Mouse (Mus musculus) CH12.LX (cell line): ENCODE results near the gene Hdac4. TPM values are rescaled to one million over a fixed set of nuclear protein-coding genes. Genes with fewer than 3 reads are reported as not detected.

Experiments used
- DNase-seq: peaks from one replicate; pipeline ENCODE4 v3.0.0-alpha.2; 2013; ENCODE audit errors: extremely low read depth
- H3K27ac ChIP-seq: 2 replicates; pipeline ENCODE4 v1.5.1; 2012; ENCODE audit warnings: low read depth, mild to moderate bottlenecking, control low read depth, moderate library complexity; ENCODE audit not compliant: insufficient read depth
- H3K27me3 ChIP-seq: replicated peaks from 2 replicates; pipeline ENCODE3; 2012; ENCODE audit warnings: inconsistent platforms
- H3K36me3 ChIP-seq, 2 experiments: replicated peaks in 1 of 2; 2 replicates each; pipeline versions ENCODE3 to v1.6.1; 2012; ENCODE audit warnings: inconsistent platforms in 1 of 2, low read length in 1 of 2, mild to moderate bottlenecking in 1 of 2, mixed read lengths in 1 of 2, moderate library complexity in 1 of 2; ENCODE audit not compliant: control insufficient read depth in 1 of 2, insufficient read depth in 1 of 2
- H3K4me1 ChIP-seq, 2 experiments: 2 replicates each; pipeline ENCODE4 v1.6.1; 2012; ENCODE audit warnings: inconsistent platforms in 1 of 2, moderate library complexity in 1 of 2; ENCODE audit not compliant: insufficient read depth in 2 of 2, control insufficient read depth in 1 of 2
- H3K4me2 ChIP-seq: 2 replicates; pipeline ENCODE4 v1.6.1; 2012; ENCODE audit warnings: low read depth, mild to moderate bottlenecking, control low read depth; ENCODE audit not compliant: poor library complexity, insufficient read depth, severe bottlenecking
- H3K4me3 ChIP-seq, 3 experiments: fragments of 150-350 bp in 1 of 3; sonication (generic) in 1 of 3; replicated peaks in 1 of 3; 2 replicates each; pipeline versions ENCODE3 to v1.5.1; 2011 to 2012; ENCODE audit warnings: low read depth in 2 of 3, low read length in 2 of 3, mild to moderate bottlenecking in 2 of 3, moderate library complexity in 2 of 3, control low read depth in 1 of 3, improper control_type of control experiment in 1 of 3, inconsistent platforms in 1 of 3, mixed read lengths in 1 of 3; ENCODE audit not compliant: poor library complexity in 1 of 3
- H3K79me2 ChIP-seq: replicated peaks from 2 replicates; pipeline ENCODE4 v1.6.1; 2012; ENCODE audit warnings: mild to moderate bottlenecking, moderate library complexity; ENCODE audit not compliant: control insufficient read depth, poor library complexity, insufficient read depth, severe bottlenecking; ENCODE audit errors: extremely low read depth
- H3K9ac ChIP-seq: 2 replicates; pipeline ENCODE4 v1.6.1; 2012; ENCODE audit warnings: low read depth, mild to moderate bottlenecking, control low read depth, moderate library complexity; ENCODE audit not compliant: insufficient read depth
- H3K9me3 ChIP-seq: replicated peaks from 2 replicates; pipeline ENCODE3; 2012; ENCODE audit warnings: low read length, inconsistent platforms, mixed read lengths
- BHLHE40 ChIP-seq: IDR thresholded peaks from 2 replicates; pipeline ENCODE4 v1.6.1; 2011; ENCODE audit warnings: mild to moderate bottlenecking, low read depth, low read length, improper control_type of control experiment
- CTCF ChIP-seq, 2 experiments: IDR thresholded peaks in 1 of 2; conservative IDR thresholded peaks in 1 of 2; 2 replicates each; pipeline ENCODE4 v1.5.1; 2011 to 2012; ENCODE audit warnings: low read depth in 2 of 2, low read length in 2 of 2, improper control_type of control experiment in 1 of 2, inconsistent platforms in 1 of 2, mild to moderate bottlenecking in 1 of 2, moderate library complexity in 1 of 2
- E2F4 ChIP-seq: IDR thresholded peaks from 2 replicates; pipeline ENCODE4 v1.6.1; 2011; ENCODE audit warnings: low read depth, low read length, improper control_type of control experiment; ENCODE audit not compliant: insufficient replicate concordance
- ELF1 ChIP-seq: IDR thresholded peaks from 2 replicates; pipeline ENCODE4 v1.6.1; 2014; ENCODE audit warnings: low read depth, mild to moderate bottlenecking, inconsistent platforms, low read length, improper control_type of control experiment
- EP300 ChIP-seq: IDR thresholded peaks from 2 replicates; pipeline ENCODE4 v1.6.1; 2011; ENCODE audit warnings: low read length, improper control_type of control experiment
- GABPA ChIP-seq: IDR thresholded peaks from 2 replicates; pipeline ENCODE4 v1.6.1; 2012; ENCODE audit warnings: low read depth, low read length, improper control_type of control experiment, inconsistent platforms; ENCODE audit not compliant: insufficient replicate concordance
- IRF4 ChIP-seq: IDR thresholded peaks from 2 replicates; pipeline ENCODE4 v1.6.1; 2014; ENCODE audit warnings: low read depth, mild to moderate bottlenecking, inconsistent platforms, low read length, improper control_type of control experiment
- JUN ChIP-seq: IDR thresholded peaks from 2 replicates; pipeline ENCODE4 v1.6.1; 2011; ENCODE audit warnings: low read depth, mild to moderate bottlenecking, low read length, improper control_type of control experiment, moderate library complexity; ENCODE audit not compliant: insufficient read depth
- MAFK ChIP-seq: IDR thresholded peaks from 2 replicates; pipeline ENCODE4 v1.6.1; 2011; ENCODE audit warnings: low read length, improper control_type of control experiment; ENCODE audit not compliant: insufficient replicate concordance
- MYC ChIP-seq: IDR thresholded peaks from 2 replicates; pipeline ENCODE4 v1.6.1; 2011; ENCODE audit warnings: low read depth, mild to moderate bottlenecking, improper control_type of control experiment, low read length
- NELFE ChIP-seq: IDR thresholded peaks from 2 replicates; pipeline ENCODE4 v1.6.1; 2011; ENCODE audit warnings: low read depth, low read length, improper control_type of control experiment
- NRF1 ChIP-seq: IDR thresholded peaks from 2 replicates; pipeline ENCODE4 v1.6.1; 2014; ENCODE audit warnings: low read depth, mild to moderate bottlenecking, inconsistent platforms, low read length, improper control_type of control experiment, moderate library complexity
- POLR2A ChIP-seq: IDR thresholded peaks from 2 replicates; pipeline ENCODE4 v1.6.1; 2011; ENCODE audit warnings: low read depth, mild to moderate bottlenecking, improper control_type of control experiment, low read length
- POLR2AphosphoS2 ChIP-seq: IDR thresholded peaks from 2 replicates; pipeline ENCODE4 v1.6.1; 2011; ENCODE audit warnings: low read depth, low read length, improper control_type of control experiment
- SMC3 ChIP-seq: IDR thresholded peaks from 2 replicates; pipeline ENCODE4 v1.6.1; 2011; ENCODE audit warnings: low read depth, low read length, improper control_type of control experiment
- UBTF ChIP-seq: IDR thresholded peaks from 2 replicates; pipeline ENCODE4 v1.6.1; 2012; ENCODE audit warnings: low read depth, mild to moderate bottlenecking, inconsistent platforms, low read length, improper control_type of control experiment, moderate library complexity
- USF1 ChIP-seq: IDR thresholded peaks from 2 replicates; pipeline ENCODE4 v1.6.1; 2014; ENCODE audit warnings: low read depth, mild to moderate bottlenecking, inconsistent platforms, low read length, improper control_type of control experiment
- USF2 ChIP-seq: conservative IDR thresholded peaks from 2 replicates; pipeline ENCODE4 v1.6.1; 2011; ENCODE audit warnings: low read depth, low read length, improper control_type of control experiment
- ZC3H11A ChIP-seq: IDR thresholded peaks from 2 replicates; pipeline ENCODE4 v1.6.1; 2012; ENCODE audit warnings: low read depth, mild to moderate bottlenecking, inconsistent platforms, low read length, improper control_type of control experiment
- ZKSCAN1 ChIP-seq: IDR thresholded peaks from 2 replicates; pipeline ENCODE4 v1.6.1; 2012; ENCODE audit warnings: low read depth, inconsistent platforms, low read length, improper control_type of control experiment, borderline replicate concordance
- dilution Hi-C: fragments of 300-500 bp; cut with MboI; formaldehyde crosslinking; loops from 2 replicates; pipeline ENCODE4 v1.14.3; 2020; ENCODE audit warnings: low sequenced_read_pairs; ENCODE audit not compliant: extremely low pct_unique_long_range_greater_than_20kb, extremely low pct_ligation_motif_present
- in situ Hi-C: fragments of 300-500 bp; cut with MboI; formaldehyde crosslinking; loops from 3 replicates; pipeline ENCODE4 v1.14.3; 2019; ENCODE audit warnings: low sequenced_read_pairs, low pct_ligation_motif_present, low pct_unique_long_range_greater_than_20kb, mixed read lengths
- polyA plus RNA-seq: library from polyadenylated mRNA; unstranded; fragments of >175 nt; gene quantifications from 2 replicates; pipeline ENCODE4 v1.2.1, GENCODE M21; 2012; ENCODE audit warnings: low read depth; ENCODE audit not compliant: insufficient read length
- total RNA-seq, 2 experiments: library from RNA; depleted of rRNA; stranded (reverse); fragments of 300-350 nt in 1 of 2; fragments of >200 nt in 1 of 2; gene quantifications; 2 replicates each; pipeline ENCODE4 v1.2.3; 2012 to 2014

The Hdac4 gene
- total and polyA plus RNA-seq, 3 experiments = 2.4 to 6.3 (median 4.3) TPM

- H3K36me3 ChIP-seq = peaks cover 0 to 3% of the 10 kb centered on the region in 2 experiments
- no peaks in the 10 kb centered on the region for H3K27me3 ChIP-seq
- H3K79me2 ChIP-seq = no peaks in the 10 kb centered on the region; the same call in 1 of the 2 replicates
- DNase-seq = no peak
- dilution Hi-C loops = no loop called here
- H3K4me2 ChIP-seq = no peak overlapping the region
- in situ Hi-C loops = no loop called here
- H3K9me3 ChIP-seq = no peaks in the 10 kb centered on the region
- H3K9ac ChIP-seq = no peak overlapping the region
- no peak overlapping the region for H3K27ac ChIP-seq
- H3K4me1 ChIP-seq = peaks cover 7 to 18% of the 10 kb centered on the region in 2 experiments
- TF ChIP-seq ZC3H11A = no peak
- no peak for TF ChIP-seq IRF4
- TF ChIP-seq USF2 = no peak
- TF ChIP-seq POLR2A = no peak
- no peak for TF ChIP-seq NRF1
- no peak for TF ChIP-seq UBTF
- no peak for TF ChIP-seq EP300
- TF ChIP-seq JUN = no peak
- TF ChIP-seq ZKSCAN1 = no peak
- no peak for TF ChIP-seq ELF1
- TF ChIP-seq GABPA = no peak
- no peak for TF ChIP-seq NELFE
- no peak for TF ChIP-seq MYC
- no peak for TF ChIP-seq CTCF (conservative IDR thresholded peaks at IDR 0.05 in 1 of 2, IDR thresholded peaks at IDR 0.05 in 1 of 2; ENCODE audit: low read depth in 2 of 2, low read length in 2 of 2)
- no peak for TF ChIP-seq BHLHE40
- TF ChIP-seq E2F4 = no peak
- no peak for TF ChIP-seq USF1
- no peak for TF ChIP-seq MAFK
- no peak overlapping the region for H3K4me3 ChIP-seq
These were observed 95.5 kb downstream of the Hdac4 start for GRCm38 (mm10) chr1:92099964-92100363.

DNA sequence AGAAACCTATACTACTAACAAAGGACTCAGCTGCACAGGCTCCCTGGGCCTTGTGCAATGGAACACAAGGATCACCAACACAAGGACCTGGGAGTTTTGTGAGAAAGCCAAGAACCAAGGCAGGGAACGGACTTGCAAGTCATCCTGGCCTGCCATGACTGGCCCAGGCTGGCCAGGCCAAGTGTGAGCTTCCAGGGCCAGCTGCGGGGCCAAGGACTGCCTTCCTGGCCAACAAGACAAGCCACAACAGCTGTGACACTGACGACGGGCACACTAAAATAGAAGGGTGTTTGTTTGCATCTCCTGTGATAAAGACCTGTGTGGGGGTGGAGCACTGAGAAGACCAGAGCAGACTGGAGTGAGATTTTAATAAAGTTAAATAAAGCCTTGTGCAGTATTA is 96.0 kb downstream of the Hdac4 start:
- H3K9me3 ChIP-seq = no peaks in the 10 kb centered on the region
- TF ChIP-seq ZKSCAN1 = no peak
- TF ChIP-seq POLR2AphosphoS2 = no peak
- TF ChIP-seq USF1 = no peak
- TF ChIP-seq SMC3 = no peak
- TF ChIP-seq E2F4 = no peak
- H3K36me3 ChIP-seq = peaks cover 0 to 1% of the 10 kb centered on the region in 2 experiments
- no peak overlapping the region for H3K9ac ChIP-seq
- no peak overlapping the region for H3K27ac ChIP-seq
- H3K79me2 ChIP-seq = no peaks in the 10 kb centered on the region; the same call in 1 of the 2 replicates
- no peaks in the 10 kb centered on the region for H3K27me3 ChIP-seq
- H3K4me1 ChIP-seq = peaks cover 4 to 14% of the 10 kb centered on the region in 2 experiments
- in situ Hi-C loops = no loop called here
- dilution Hi-C loops = no loop called here
- no peak overlapping the region for H3K4me3 ChIP-seq
- H3K4me2 ChIP-seq = no peak overlapping the region
- no peak for DNase-seq
